Mouse (Mus musculus) erythroid progenitor cell, adult 5-6 weeks (primary cell): Measurements from ENCODE around the gene Ccdc163. TPM values are rescaled to one million over a fixed set of nuclear protein-coding genes. Genes with fewer than 3 reads are reported as not detected.

Experiments used
- ATAC-seq: replicated peaks from 2 replicates; pipeline ENCODE4 v1.8.0; 2016; ENCODE audit warnings: moderate number of reproducible peaks, mild to moderate bottlenecking, moderate TSS enrichment, inconsistent platforms; ENCODE audit not compliant: poor library complexity, low FRiP score, severe bottlenecking
- total RNA-seq, 2 experiments: library from RNA; stranded (forward) in 1 of 2; stranded (reverse) in 1 of 2; fragments of 150-400 nt in 1 of 2; fragments of 186-747, 209-891 nt in 1 of 2; gene quantifications; 2 replicates each; pipeline versions ENCODE4 v1.2.3 to v1.2.4; 2015 to 2017; ENCODE audit warnings: low replicate concordance in 2 of 2

Gene Ccdc163
- total RNA-seq, 2 experiments from 2014 or later: 11.7 to 61.2 TPM

GRCm38 (mm10) chr4:116764001-116764400, 55.7 kb downstream of the Ccdc163 start:
- no peak for ATAC-seq

GRCm38 (mm10) chr4:116768510-116768909, 60.2 kb downstream of the Ccdc163 start:
- no peak for ATAC-seq

GRCm38 (mm10) chr4:116769060-116769459, 60.8 kb downstream of the Ccdc163 start:
- no peak for ATAC-seq

GRCm38 (mm10) chr4:116776391-116776790, 68.1 kb downstream of the Ccdc163 start:
- no peak for ATAC-seq

- no peak for ATAC-seq
Observed at GRCm38 (mm10) chr4:116777079-116777478, 68.8 kb downstream of the Ccdc163 start.

GRCm38 (mm10) chr4:116780541-116780940, 72.2 kb downstream of the Ccdc163 start:
- ATAC-seq: no peak

GRCm38 (mm10) chr4:116781366-116781765, 73.1 kb downstream of the Ccdc163 start:
- no peak for ATAC-seq

- no peak for ATAC-seq
Observed at GRCm38 (mm10) chr4:116782171-116782570, 73.9 kb downstream of the Ccdc163 start.

GRCm38 (mm10) chr4:116786587-116786986, 78.3 kb downstream of the Ccdc163 start:
- ATAC-seq: peak; percentile 57; the same call in 1 of the 2 replicates

- no peak for ATAC-seq
Observed at GRCm38 (mm10) chr4:116787985-116788760, 79.9 kb downstream of the Ccdc163 start.

- peak; percentile 59 for ATAC-seq
Observed at GRCm38 (mm10) chr4:116788956-116789355, 80.6 kb downstream of the Ccdc163 start.

GRCm38 (mm10) chr4:116792453-116792852, 84.1 kb downstream of the Ccdc163 start:
- ATAC-seq: no peak

- ATAC-seq: no peak
Observed at GRCm38 (mm10) chr4:116794273-116794672, 86.0 kb downstream of the Ccdc163 start.

GRCm38 (mm10) chr4:116796442-116797110, 88.3 kb downstream of the Ccdc163 start:
- no peak for ATAC-seq

GRCm38 (mm10) chr4:116799901-116800300, 91.6 kb downstream of the Ccdc163 start:
- 0 out of 2 replicates have a peak, but pooled peaks have one; percentile 51 for ATAC-seq

Other genes starting within 250 kb of the Ccdc163 start
- gene Mast2, start 244.3 kb upstream of the Ccdc163 start, total RNA-seq (2015; ENCODE audit: low replicate concordance): 62.0 and 89.0 TPM in 2 replicates
- 66.4 and 76.9 TPM in 2 replicates for gene Mast2, start 244.3 kb upstream of the Ccdc163 start, total RNA-seq (2017; ENCODE audit: low replicate concordance)
- gene Ipp, start 201.0 kb upstream of the Ccdc163 start, total RNA-seq (2015; ENCODE audit: low replicate concordance): 12.2 and 13.3 TPM in 2 replicates
- gene Ipp, start 201.0 kb upstream of the Ccdc163 start, total RNA-seq (2017; ENCODE audit: low replicate concordance): 30.0 and 32.3 TPM in 2 replicates
- 5.9 and 10.1 TPM in 2 replicates for gene Tmem69, start 152.6 kb upstream of the Ccdc163 start, total RNA-seq (2015; ENCODE audit: low replicate concordance)
- 2.4 and 9.8 TPM in 2 replicates for gene Tmem69, start 152.6 kb upstream of the Ccdc163 start, total RNA-seq (2017; ENCODE audit: low replicate concordance)
- gene Gpbp1l1, start 150.9 kb upstream of the Ccdc163 start, total RNA-seq (2015; ENCODE audit: low replicate concordance): 90.1 and 126 TPM in 2 replicates
- gene Gpbp1l1, start 150.9 kb upstream of the Ccdc163 start, total RNA-seq (2017; ENCODE audit: low replicate concordance): 101 and 136 TPM in 2 replicates
- gene Ccdc17, start 111.9 kb upstream of the Ccdc163 start, total RNA-seq (2015; ENCODE audit: low replicate concordance): 5.9 TPM in 1 of 2 replicates, not detected in the other
- gene Ccdc17, start 111.9 kb upstream of the Ccdc163 start, total RNA-seq (2017; ENCODE audit: low replicate concordance): 2.6 and 5.3 TPM in 2 replicates
- 75.5 and 103 TPM in 2 replicates for gene Nasp, start 80.6 kb upstream of the Ccdc163 start, total RNA-seq (2015; ENCODE audit: low replicate concordance)
- gene Nasp, start 80.6 kb upstream of the Ccdc163 start, total RNA-seq (2017; ENCODE audit: low replicate concordance): 126 and 154 TPM in 2 replicates
- gene Akr1a1, start 56.8 kb upstream of the Ccdc163 start, total RNA-seq (2015; ENCODE audit: low replicate concordance): 130 and 134 TPM in 2 replicates
- 99.1 and 124 TPM in 2 replicates for gene Akr1a1, start 56.8 kb upstream of the Ccdc163 start, total RNA-seq (2017; ENCODE audit: low replicate concordance)
- gene Prdx1, start 23.0 kb upstream of the Ccdc163 start, total RNA-seq (2015; ENCODE audit: low replicate concordance): 99.3 and 104 TPM in 2 replicates
- 39.4 and 52.6 TPM in 2 replicates for gene Prdx1, start 23.0 kb upstream of the Ccdc163 start, total RNA-seq (2017; ENCODE audit: low replicate concordance)
- 2.9 and 12.6 TPM in 2 replicates for gene Mmachc, start 103 bp upstream of the Ccdc163 start, total RNA-seq (2015; ENCODE audit: low replicate concordance)
- 1.5 and 3.6 TPM in 2 replicates for gene Mmachc, start 103 bp upstream of the Ccdc163 start, total RNA-seq (2017; ENCODE audit: low replicate concordance)
- 5.0 and 17.2 TPM in 2 replicates for gene Tesk2, start 12.4 kb downstream of the Ccdc163 start, total RNA-seq (2015; ENCODE audit: low replicate concordance)
- gene Tesk2, start 12.4 kb downstream of the Ccdc163 start, total RNA-seq (2017; ENCODE audit: low replicate concordance): 2.8 and 3.6 TPM in 2 replicates
- gene Toe1, start 99.1 kb downstream of the Ccdc163 start, total RNA-seq (2015; ENCODE audit: low replicate concordance): 4.6 and 6.8 TPM in 2 replicates
- 4.1 and 27.0 TPM in 2 replicates for gene Toe1, start 99.1 kb downstream of the Ccdc163 start, total RNA-seq (2017; ENCODE audit: low replicate concordance)
- 0.84 and 9.4 TPM in 2 replicates for gene Mutyh, start 99.2 kb downstream of the Ccdc163 start, total RNA-seq (2015; ENCODE audit: low replicate concordance)
- 1.2 TPM in 1 of 2 replicates, not detected in the other for gene Mutyh, start 99.2 kb downstream of the Ccdc163 start, total RNA-seq (2017; ENCODE audit: low replicate concordance)
- not detected in 2 replicates for gene Hpdl, start 113.2 kb downstream of the Ccdc163 start, total RNA-seq (2015; ENCODE audit: low replicate concordance)
- not detected in 2 replicates for gene Hpdl, start 113.2 kb downstream of the Ccdc163 start, total RNA-seq (2017; ENCODE audit: low replicate concordance)
- not detected in 2 replicates for gene Zswim5, start 168.9 kb downstream of the Ccdc163 start, total RNA-seq (2015; ENCODE audit: low replicate concordance)
- gene Zswim5, start 168.9 kb downstream of the Ccdc163 start, total RNA-seq (2017; ENCODE audit: low replicate concordance): not detected in 2 replicates